Mouse (Mus musculus) left cerebral cortex, postnatal 10 days (tissue): Measurements from ENCODE around the gene Prrg2. TPM values are rescaled to one million over a fixed set of nuclear protein-coding genes. Genes with fewer than 3 reads are reported as not detected.
A peak's percentile ranks its signal among the peaks of the same experiment; 100 is the strongest.

ENCODE experiments used
- DNase-seq, 2 experiments: peaks; one replicate each; pipeline ENCODE4 v3.0.0; 2021 to 2022; ENCODE audit warnings: low spot score in 2 of 2, mixed read lengths in 1 of 2; ENCODE audit errors: extremely low spot score in 1 of 2
- intact Hi-C: fragments of 180-260 bp; cut with DNase I; formaldehyde crosslinking; loops from one replicate; pipeline ENCODE4 v1.15.1; 2025
- total RNA-seq, 2 experiments: library from RNA; stranded (reverse); gene quantifications; 2 replicates each; pipeline ENCODE4 v1.2.3; 2021

Prrg2 gene
- total RNA-seq, 2 experiments from 2014 or later: 5.3 to 9.0 TPM

GRCm38 (mm10) chr7:45017242-45018061 is 45.0 kb downstream of the Prrg2 start, which contains the start of gene Rras:
TSS of gene Rras (plus strand) at chr7:45017961.
- intact Hi-C loops: loop anchor here (5.0 kb wide), 1 partner anchor 35 kb away; the partner anchor contains the start of gene Prr12
- DNase-seq: peak; percentile 88 to 94

DNA sequence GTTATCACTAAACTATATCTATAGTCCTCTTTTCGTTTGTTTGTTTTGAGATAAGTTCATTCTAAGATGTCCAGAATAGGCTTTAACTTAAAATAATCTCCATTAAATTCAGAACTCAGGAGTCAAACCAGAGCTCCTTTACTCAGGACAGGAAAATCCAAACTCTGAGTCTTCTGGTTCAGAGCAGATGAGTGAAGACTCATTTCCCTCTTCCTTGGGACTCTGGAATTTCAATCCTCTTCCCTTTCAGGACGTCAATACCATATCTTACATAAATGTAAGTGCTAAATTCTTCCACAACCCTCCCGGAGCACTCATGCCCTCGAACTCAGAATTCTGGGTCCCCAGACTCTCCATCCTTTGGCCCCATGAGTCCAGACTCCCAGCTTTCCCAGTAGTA is 45.7 kb downstream of the Prrg2 start:
- no peak for DNase-seq
- intact Hi-C loops: loop anchor here (5.0 kb wide), 1 partner anchor 36 kb away; the partner anchor contains the start of gene Prr12

DNA sequence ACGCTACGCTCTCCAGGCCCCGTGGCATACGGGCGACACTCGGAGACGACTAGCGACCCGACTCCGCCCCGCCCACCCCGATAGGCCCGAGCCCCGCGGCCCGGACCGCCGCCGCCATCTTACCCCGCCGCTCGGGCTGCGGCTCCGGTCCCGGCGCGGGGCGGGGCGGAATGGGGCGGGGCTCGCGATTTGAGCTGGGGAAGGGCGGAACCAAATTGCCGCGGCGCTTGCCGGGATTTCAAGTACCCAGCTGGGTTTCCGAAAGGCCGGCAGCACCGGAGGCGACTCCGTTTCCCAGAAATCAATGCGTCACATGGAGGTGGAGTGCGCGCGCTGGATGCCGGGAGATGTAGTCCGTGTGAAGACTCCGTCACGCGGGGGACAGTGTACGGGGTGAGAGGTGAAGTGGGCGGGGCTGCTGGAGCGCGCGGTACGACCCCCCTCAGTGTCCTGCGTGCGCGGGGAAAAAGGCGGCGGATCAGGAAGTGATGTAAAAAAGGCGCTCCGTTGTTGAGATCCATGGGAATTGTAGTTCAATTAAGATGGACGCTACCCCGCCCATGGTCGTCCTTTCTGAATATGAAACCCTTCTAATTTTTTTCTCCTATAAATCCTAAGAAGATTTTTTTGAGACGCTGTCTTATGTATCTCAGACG is 46.4 kb downstream of the Prrg2 start, which contains the start of gene Scaf1:
Gene Scaf1, minus strand, starts transcription at position 407 of the 656 bp plus-strand sequence.
- peak; percentile 100 for DNase-seq
- intact Hi-C loops: loop anchor here (5.0 kb wide), 1 partner anchor 36 kb away; the partner anchor contains the start of gene Prr12

GRCm38 (mm10) chr7:45015344-45015956 is 47.0 kb downstream of the Prrg2 start:
- intact Hi-C loops: loop anchor here (5.0 kb wide), 1 partner anchor 37 kb away; the partner anchor contains the start of gene Prr12
- no peak for DNase-seq

GRCm38 (mm10) chr7:45014096-45014451 is 48.4 kb downstream of the Prrg2 start:
- DNase-seq: no peak
- intact Hi-C loops: no loop called here

GRCm38 (mm10) chr7:45013366-45014095 is 48.9 kb downstream of the Prrg2 start:
- intact Hi-C loops: no loop called here
- DNase-seq: no peak

GRCm38 (mm10) chr7:45012824-45013223 is 49.7 kb downstream of the Prrg2 start:
- intact Hi-C loops: no loop called here
- DNase-seq: no peak

DNA sequence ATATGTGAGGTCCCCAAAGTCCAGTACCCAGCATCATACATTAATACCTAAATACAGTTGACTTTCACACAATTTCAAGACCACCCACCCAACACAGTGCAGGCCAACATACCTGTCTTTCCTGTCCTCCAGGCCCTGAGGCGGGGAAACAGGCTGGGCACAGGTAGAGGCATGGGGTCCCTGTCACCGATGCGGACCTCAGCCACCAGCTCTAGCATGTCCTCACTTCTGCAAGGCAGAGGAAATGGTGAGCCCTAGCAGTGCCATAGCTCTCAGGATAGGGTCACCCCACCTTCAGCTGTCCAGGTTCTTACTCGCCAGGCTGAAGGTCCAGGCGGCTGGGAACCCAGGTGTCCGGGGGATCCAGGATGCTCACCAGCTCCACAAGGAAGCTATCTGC is 50.5 kb downstream of the Prrg2 start:
- intact Hi-C loops: no loop called here
- no peak for DNase-seq

GRCm38 (mm10) chr7:45008411-45008810 is 54.1 kb downstream of the Prrg2 start:
- intact Hi-C loops: no loop called here
- DNase-seq: no peak

DNA sequence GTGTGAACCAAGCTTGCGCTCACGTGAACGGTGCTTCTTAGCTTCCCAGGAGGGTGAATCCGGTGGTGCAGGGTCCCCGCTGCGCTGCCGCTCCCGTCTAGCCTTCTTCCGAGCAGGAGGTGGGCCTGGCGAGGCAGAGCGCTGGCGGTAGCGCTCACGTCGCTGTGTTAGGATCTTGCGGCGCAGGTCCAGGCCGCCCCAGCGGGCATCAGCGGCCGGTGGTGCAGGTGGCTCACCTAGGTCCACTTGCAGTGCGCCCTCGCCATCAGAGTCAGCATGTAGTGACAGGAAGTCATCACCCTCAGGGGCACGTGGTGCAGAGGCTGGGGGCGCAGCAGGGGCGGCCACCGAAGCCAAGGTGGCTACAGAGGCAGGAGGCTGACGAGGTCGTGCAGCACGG is 54.6 kb downstream of the Prrg2 start:
- intact Hi-C loops: no loop called here
- no peak for DNase-seq

DNA sequence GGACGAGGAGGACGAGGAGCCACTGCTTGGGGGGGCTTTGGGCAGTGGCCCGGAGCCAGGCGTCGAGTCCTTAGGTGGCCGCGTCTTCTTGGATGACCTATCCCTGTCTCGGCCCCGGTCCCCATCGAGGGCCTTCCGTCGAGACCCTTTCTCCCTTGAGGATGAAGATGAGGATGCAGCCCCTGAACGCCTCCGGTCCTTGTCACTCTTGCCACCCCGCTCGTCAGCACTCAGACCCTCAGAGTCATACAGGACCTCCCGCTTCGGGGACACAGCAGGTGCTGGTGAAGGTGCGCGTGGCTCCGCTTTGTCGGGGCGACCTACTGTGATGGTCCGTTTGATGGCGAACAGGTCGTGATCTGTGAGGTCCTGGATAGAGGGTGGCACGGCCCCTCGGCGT is 55.3 kb downstream of the Prrg2 start:
- intact Hi-C loops: no loop called here
- peak in 1 of 2 experiments; percentile 31 for DNase-seq

GRCm38 (mm10) chr7:45006503-45006902 is 56.0 kb downstream of the Prrg2 start:
- DNase-seq: peak in 1 of 2 experiments; percentile 27

GRCm38 (mm10) chr7:45005321-45005992 is 57.0 kb downstream of the Prrg2 start:
- intact Hi-C loops: no loop called here
- no peak for DNase-seq

More at GRCm38 (mm10) chr7:45006503-45006902, 56.0 kb downstream of the Prrg2 start:
- intact Hi-C loops: no loop called here

- intact Hi-C loops: no loop called here
Observed at GRCm38 (mm10) chr7:45004546-45004945, 57.9 kb downstream of the Prrg2 start.

More at GRCm38 (mm10) chr7:45004546-45004945, 57.9 kb downstream of the Prrg2 start:
- no peak for DNase-seq
